In genomic region chr2:53191523-53192220, GRCm38 (mm10) we compare ENCODE assay signal across 8 mouse cellular contexts. TPM values are rescaled to one million over a fixed set of nuclear protein-coding genes. Genes with fewer than 3 reads are reported as not detected.
DNase-seq lines count a peak whose midpoint lies in the region; ATAC-seq lines count a peak whose summit lies in the region.

TSS of gene Arl6ip6 (plus strand) at chr2:53191726.

- peak within 1 kb of the TSS; percentile 97 for H3K27ac ChIP-seq in intestine, embryonic 14.5 days (ENCODE audit: low read depth)

- intact Hi-C loops in left cerebral cortex, postnatal 14 days (cut with DNase I) = loop anchor here (10.0 kb wide), 1 partner anchor 437 kb away; no protein-coding TSS in a partner anchor

- peak within 1 kb of the TSS; percentile 87 for H3K9ac ChIP-seq in intestine, embryonic 14.5 days (ENCODE audit: low read length)

- peaks cover 48% of the 10 kb centered on the region for H3K36me3 ChIP-seq in intestine, embryonic 14.5 days (ENCODE audit: control insufficient read depth, insufficient read depth, low read length)

- DNase-seq in adrenal gland, adult 18-20 months (ENCODE audit: low spot score in 2 of 2) = peak; percentile 97 to 98
- peak; percentile 96 for DNase-seq in embryo, embryonic 11 days
- peak; percentile 97 for DNase-seq in gastrocnemius, postnatal 25 days
- DNase-seq in intestine, embryonic 14.5 days (ENCODE audit: low spot score) = peak; percentile 99
- DNase-seq in left cerebral cortex, postnatal 14 days (ENCODE audit: low spot score in 2 of 2) = peak; percentile 97 to 98
- DNase-seq in mesoderm, embryonic 11.5 days (ENCODE audit: low read depth, low spot score) = peak; percentile 95
- peak; percentile 94 to 97 for DNase-seq in right cerebral cortex, postnatal 36 days (ENCODE audit: low spot score in 2 of 2)
- peak; percentile 97 for DNase-seq in yolk sac, embryonic 10.5 days (ENCODE audit: low spot score)

- no peaks in the 10 kb centered on the region for H3K9me3 ChIP-seq in intestine, embryonic 14.5 days (ENCODE audit: control insufficient read depth, low read length)

- ATAC-seq in intestine, embryonic 14.5 days (replicated peaks; ENCODE audit: low FRiP score, low TSS enrichment, low read depth) = peak; percentile 92

- peaks cover 8% of the 10 kb centered on the region for H3K4me1 ChIP-seq in intestine, embryonic 14.5 days (replicated peaks; ENCODE audit: control insufficient read depth, insufficient read depth, low read length)

- no peaks in the 10 kb centered on the region for H3K27me3 ChIP-seq in intestine, embryonic 14.5 days (replicated peaks; ENCODE audit: control insufficient read depth, insufficient read depth, low read length)

- peak within 1 kb of the TSS; percentile 92 for H3K4me3 ChIP-seq in intestine, embryonic 14.5 days (ENCODE audit: low read depth, low read length)

- under 1% methylated on average over 80 of the region's 82 CpGs for WGBS in intestine, embryonic 14.5 days

- peak within 1 kb of the TSS; percentile 81 for H3K4me2 ChIP-seq in intestine, embryonic 14.5 days (ENCODE audit: low read length)

RNA-seq across cellular contexts. Expression of gene Arl6ip6, which starts in this region (rescaled TPM):
- 10 to 100 TPM; 15.6 to 25.5 TPM for total RNA-seq in adrenal gland, adult 18-20 months (2021)
- total RNA-seq in gastrocnemius, postnatal 25 days (2021) = 10 to 100 TPM in 1 of 2 experiments, 1 to 10 TPM in 1; 8.3 to 10.4 TPM
- 40.3 and 44.9 TPM in 2 replicates for polyA plus RNA-seq in intestine, embryonic 14.5 days (2014; fragmentation: Nextera tagmentation; extraction: Ambion mirVana)
- total RNA-seq in left cerebral cortex, postnatal 14 days (2021) = 10 to 100 TPM; 11.1 to 11.9 TPM

Comparison
In these comparisons a context has a peak if more than half of its experiments do, and no peak if none do; other contexts are left out.
1. Peak in every context shown above with its lines: DNase-seq, ATAC-seq, H3K4me3 ChIP-seq and H3K27ac ChIP-seq.